Mouse (Mus musculus): ENCODE measurements at regions not wholly inside any gene's neighbourhood (a gene's known extent, or its start where the extent isn't known, plus 50 kb on each side); places are given as distances from the start of the nearest gene placed in this dataset.
A peak's percentile ranks its signal among the peaks of the same experiment; 100 is the strongest.

- peak; percentile 36 for DNase-seq
Observed at GRCm38 (mm10) chr3:154513566-154513965, 82.9 kb upstream of the Cryz start.

- DNase-seq = no peak
Observed at GRCm38 (mm10) chr3:154510160-154510559, 86.4 kb upstream of the Cryz start.

GRCm38 (mm10) chr3:154509394-154509793, 87.1 kb upstream of the Cryz start:
- no peak for DNase-seq

- DNase-seq = no peak
Observed at GRCm38 (mm10) chr3:154493387-154493920, 103.1 kb upstream of the Cryz start.

GRCm38 (mm10) chr3:154472426-154472825, 124.1 kb upstream of the Cryz start:
- DNase-seq = no peak

GRCm38 (mm10) chr3:154467581-154468374, 128.7 kb upstream of the Cryz start:
- DNase-seq = peak; percentile 61

- no peak for DNase-seq
Observed at GRCm38 (mm10) chr3:154458208-154458607, 127.7 kb upstream of the Lhx8 start.

- DNase-seq = no peak
Observed at GRCm38 (mm10) chr3:154453025-154453424, 122.6 kb upstream of the Lhx8 start.

GRCm38 (mm10) chr3:154452585-154452984, 122.1 kb upstream of the Lhx8 start:
- DNase-seq = peak; percentile 61

GRCm38 (mm10) chr3:154451169-154451568, 120.7 kb upstream of the Lhx8 start:
- DNase-seq = peak; percentile 12

GRCm38 (mm10) chr3:154443351-154444075, 113.1 kb upstream of the Lhx8 start:
- no peak for DNase-seq

- no peak for DNase-seq
Observed at GRCm38 (mm10) chr3:154441454-154441853, 111.0 kb upstream of the Lhx8 start.

- no peak for DNase-seq
Observed at GRCm38 (mm10) chr3:154440899-154441298, 110.4 kb upstream of the Lhx8 start.

GRCm38 (mm10) chr3:154430856-154431255, 100.4 kb upstream of the Lhx8 start:
- DNase-seq = no peak

GRCm38 (mm10) chr3:154429666-154430065, 99.2 kb upstream of the Lhx8 start:
- DNase-seq = no peak

- no peak for DNase-seq
Observed at GRCm38 (mm10) chr3:154424589-154424988, 94.1 kb upstream of the Lhx8 start.

GRCm38 (mm10) chr3:154421461-154421950, 91.0 kb upstream of the Lhx8 start:
- peak; percentile 29 for DNase-seq

GRCm38 (mm10) chr3:154418177-154418832, 87.8 kb upstream of the Lhx8 start:
- peak; percentile 64 for DNase-seq

GRCm38 (mm10) chr3:154414358-154414757, 83.9 kb upstream of the Lhx8 start:
- DNase-seq = no peak

- DNase-seq = no peak
Observed at GRCm38 (mm10) chr3:154410292-154410691, 79.8 kb upstream of the Lhx8 start.

- DNase-seq = no peak
Observed at GRCm38 (mm10) chr3:154402081-154402480, 71.6 kb upstream of the Lhx8 start.

- no peak for DNase-seq
Observed at GRCm38 (mm10) chr3:154393626-154394025, 63.2 kb upstream of the Lhx8 start.

- DNase-seq = no peak
Observed at GRCm38 (mm10) chr3:154391629-154392028, 61.2 kb upstream of the Lhx8 start.
